Mouse (Mus musculus) thymus, adult 2 months (tissue): ENCODE data around the gene Dock3.

Source experiments
- CTCF ChIP-seq: fragments of 200-500 bp; IDR thresholded peaks from 2 replicates; pipeline ENCODE4 v1.5.1; 2012; ENCODE audit warnings: mild to moderate bottlenecking, control low read depth, low read length, moderate library complexity, borderline replicate concordance; ENCODE audit not compliant: control insufficient read depth, poor library complexity, insufficient read depth; ENCODE audit errors: extremely low read depth
- POLR2A ChIP-seq: fragments of 200-500 bp; IDR thresholded peaks from 2 replicates; pipeline ENCODE4 v1.6.1; 2012; ENCODE audit warnings: mild to moderate bottlenecking, low read length, control low read depth, moderate library complexity; ENCODE audit not compliant: control insufficient read depth, poor library complexity, insufficient read depth; ENCODE audit errors: extremely low read depth

- no peak for TF ChIP-seq POLR2A
- no peak for TF ChIP-seq CTCF
These were observed 40.6 kb upstream of the Dock3 start for GRCm38 (mm10) chr9:107272284-107272683.
